Mouse (Mus musculus) neural tube, embryonic 14.5 days (tissue): ENCODE measurements at regions not wholly inside any gene's neighbourhood (a gene's known extent, or its start where the extent isn't known, plus 50 kb on each side); places are given as distances from the start of the nearest gene placed in this dataset.

Source experiments
- ATAC-seq: fragments of 200-750 bp; cut with Nextera tagmentation; 2 replicates; pipeline ENCODE4 v1.8.0; 2017; ENCODE audit warnings: low read depth, mild to moderate bottlenecking, moderate TSS enrichment, moderate library complexity
- H3K27ac ChIP-seq: fragments of 300-500 bp; sonication (generic); 2 replicates; pipeline ENCODE4 v1.5.1; 2014; ENCODE audit warnings: low read depth, mild to moderate bottlenecking, control low read depth, low read length, moderate library complexity, mixed read lengths
- H3K27me3 ChIP-seq: fragments of 300-500 bp; sonication (generic); 2 replicates; pipeline ENCODE4 v1.6.1; 2014; ENCODE audit warnings: low read length; ENCODE audit not compliant: control insufficient read depth, insufficient read depth
- H3K36me3 ChIP-seq: fragments of 300-500 bp; sonication (generic); 2 replicates; pipeline ENCODE4 v1.6.1; 2014; ENCODE audit warnings: low read length, mixed read lengths; ENCODE audit not compliant: control insufficient read depth, insufficient read depth
- H3K4me1 ChIP-seq: fragments of 300-500 bp; sonication (generic); 2 replicates; pipeline ENCODE4 v1.6.1; 2014; ENCODE audit warnings: low read length; ENCODE audit not compliant: control insufficient read depth, insufficient read depth
- H3K4me2 ChIP-seq: fragments of 300-500 bp; sonication (generic); 2 replicates; pipeline ENCODE4 v1.6.1; 2014; ENCODE audit warnings: mild to moderate bottlenecking, low read depth, low read length, control low read depth
- H3K4me3 ChIP-seq: fragments of 300-500 bp; sonication (generic); 2 replicates; pipeline ENCODE4 v1.5.1; 2014; ENCODE audit warnings: low read depth, low read length, control low read depth, mixed read lengths
- H3K9ac ChIP-seq: fragments of 300-500 bp; sonication (generic); replicated peaks from 2 replicates; pipeline ENCODE4 v1.6.1; 2014; ENCODE audit warnings: low read depth, mild to moderate bottlenecking, control low read depth, low read length, mixed read lengths
- H3K9me3 ChIP-seq: fragments of 300-500 bp; sonication (generic); 2 replicates; pipeline ENCODE4 v1.6.1; 2016; ENCODE audit warnings: low read length; ENCODE audit not compliant: control insufficient read depth
- WGBS: fragments of 180-500 bp; shearing (Covaris S2); extraction: QIAGEN DNeasy Blood & Tissue Kit; methylation state at CpG from one replicate; pipeline ENCODE4 v1.1.7; 2014; 5-methylcytosine and 5-hydroxymethylcytosine counted together

GRCm38 (mm10) chr10:68356521-68356920, 78.0 kb upstream of the Arid5b start:
- WGBS, result 52% methylated on average over 5 of the region's 5 CpGs
- no peak for ATAC-seq
- no peaks in the 10 kb centered on the region for H3K36me3 ChIP-seq
- H3K27ac ChIP-seq, result no peak overlapping the region
- no peaks in the 10 kb centered on the region for H3K27me3 ChIP-seq
- no peak overlapping the region for H3K9ac ChIP-seq
- H3K4me2 ChIP-seq, result no peak overlapping the region
- H3K4me1 ChIP-seq, result peaks cover 11% of the 10 kb centered on the region
- no peaks in the 10 kb centered on the region for H3K9me3 ChIP-seq
- no peak overlapping the region for H3K4me3 ChIP-seq

DNA sequence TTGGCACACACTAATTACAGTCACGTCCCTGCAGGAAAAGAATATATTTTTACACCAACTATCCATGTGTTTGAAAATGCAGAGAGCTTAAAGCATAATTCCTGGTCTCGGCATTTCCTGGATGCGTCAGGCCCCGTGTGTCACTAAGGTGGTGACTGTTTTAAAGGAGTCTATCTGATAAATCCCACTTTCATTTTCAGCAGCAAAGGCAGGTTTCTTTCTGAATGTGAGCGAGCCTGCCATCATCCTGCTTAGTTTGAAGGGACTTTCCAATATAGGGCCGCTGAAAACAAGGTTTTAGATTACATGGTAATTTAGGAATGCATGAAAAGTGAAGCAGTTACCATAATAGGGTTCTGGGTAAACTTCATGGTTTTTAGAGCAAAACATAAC, 77.5 kb upstream of the Arid5b start:
- Histone ChIP-seq H3K27me3 (no peaks in the 10 kb centered on the region), H3K4me3 (no peak overlapping the region), H3K36me3 (no peaks in the 10 kb centered on the region), H3K4me2 (peak overlapping the region; percentile 25; the same call in 1 of the 2 replicates), H3K27ac (no peak overlapping the region; the same call in 1 of the 2 replicates), H3K9ac (no peak overlapping the region), H3K4me1 (peaks cover 11% of the 10 kb centered on the region), H3K9me3 (no peaks in the 10 kb centered on the region)
- ATAC-seq, result no peak
- WGBS, result 14% methylated on average over 6 of the region's 6 CpGs

DNA sequence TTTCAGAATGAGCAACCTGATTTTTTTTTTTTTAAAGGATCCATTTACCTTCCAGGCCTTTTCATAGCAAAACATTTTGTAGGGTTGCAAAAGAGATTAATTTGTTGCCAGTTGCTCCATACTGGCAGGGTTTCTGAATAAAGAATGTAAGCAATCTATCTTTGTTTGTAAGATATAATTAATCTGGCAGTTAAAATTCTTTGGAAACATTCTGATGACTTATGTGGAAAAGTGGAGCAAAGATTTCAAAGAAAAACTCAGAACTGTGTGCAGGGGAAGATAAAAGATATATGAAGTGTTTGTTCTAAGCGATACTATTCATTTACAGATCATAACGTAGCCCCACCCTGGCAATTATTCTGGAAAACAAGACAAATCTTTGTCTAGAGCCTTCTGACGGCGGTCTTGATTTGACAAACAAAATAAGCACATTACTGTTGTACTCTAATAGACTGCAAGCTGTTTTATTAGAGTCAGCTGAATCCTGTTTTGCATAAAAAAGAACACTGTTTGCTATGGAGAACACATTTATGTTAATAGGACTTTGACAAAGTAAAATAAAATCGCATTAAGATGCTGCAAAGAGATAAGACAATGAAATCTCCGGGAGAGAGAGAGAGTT, 77.0 kb upstream of the Arid5b start:
- Histone ChIP-seq H3K36me3 (no peaks in the 10 kb centered on the region), H3K9ac (no peak overlapping the region), H3K4me2 (peak overlapping the region; percentile 25; the same call in 1 of the 2 replicates), H3K9me3 (no peaks in the 10 kb centered on the region), H3K4me3 (no peak overlapping the region), H3K27ac (no peak overlapping the region; the same call in 1 of the 2 replicates), H3K27me3 (no peaks in the 10 kb centered on the region), H3K4me1 (peaks cover 11% of the 10 kb centered on the region)
- WGBS, result 10% methylated on average over 6 of the region's 6 CpGs
- no peak for ATAC-seq

GRCm38 (mm10) chr10:68354335-68355231, 76.0 kb upstream of the Arid5b start:
- Histone ChIP-seq H3K27ac (no peak overlapping the region), H3K4me1 (peaks cover 11% of the 10 kb centered on the region), H3K9me3 (no peaks in the 10 kb centered on the region), H3K27me3 (no peaks in the 10 kb centered on the region), H3K4me3 (no peak overlapping the region), H3K4me2 (no peak overlapping the region), H3K36me3 (no peaks in the 10 kb centered on the region), H3K9ac (no peak overlapping the region)
- 48% methylated on average over 7 of the region's 8 CpGs for WGBS
- no peak for ATAC-seq

GRCm38 (mm10) chr10:68353692-68354232, 75.2 kb upstream of the Arid5b start:
- Histone ChIP-seq H3K4me3 (no peak overlapping the region), H3K27me3 (no peaks in the 10 kb centered on the region), H3K9me3 (no peaks in the 10 kb centered on the region), H3K9ac (no peak overlapping the region), H3K36me3 (no peaks in the 10 kb centered on the region), H3K4me1 (peaks cover 11% of the 10 kb centered on the region), H3K4me2 (no peak overlapping the region), H3K27ac (no peak overlapping the region)
- 75% methylated on average over 18 of the region's 18 CpGs for WGBS
- no peak for ATAC-seq

- Histone ChIP-seq H3K27ac (no peak overlapping the region), H3K9me3 (no peaks in the 10 kb centered on the region), H3K4me2 (no peak overlapping the region), H3K4me1 (peaks cover 11% of the 10 kb centered on the region), H3K27me3 (no peaks in the 10 kb centered on the region), H3K9ac (no peak overlapping the region), H3K36me3 (no peaks in the 10 kb centered on the region), H3K4me3 (no peak overlapping the region)
- 62% methylated on average over 8 of the region's 8 CpGs for WGBS
- no peak for ATAC-seq
Observed at GRCm38 (mm10) chr10:68351841-68352555, 73.5 kb upstream of the Arid5b start.

DNA sequence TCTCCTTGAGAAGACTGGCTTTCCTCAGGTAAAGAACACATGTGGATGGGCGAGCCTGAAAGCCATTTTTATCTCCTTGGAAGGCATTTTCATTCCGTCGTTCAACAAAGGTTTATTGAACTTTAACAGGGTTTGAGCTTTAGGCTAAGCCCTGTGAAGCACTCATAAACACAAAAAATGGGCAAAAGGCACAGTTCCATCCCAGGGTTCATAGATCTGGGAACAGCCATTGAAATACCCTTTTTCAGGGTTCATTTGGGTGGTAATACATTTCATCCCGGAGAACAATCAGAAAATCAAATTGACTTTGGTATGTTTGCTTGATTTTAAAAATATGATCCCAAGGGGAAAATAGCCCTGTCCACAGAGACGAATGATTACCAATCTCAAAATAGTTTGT, 72.9 kb upstream of the Arid5b start:
- Histone ChIP-seq H3K4me3 (no peak overlapping the region), H3K36me3 (no peaks in the 10 kb centered on the region), H3K4me1 (peaks cover 11% of the 10 kb centered on the region), H3K4me2 (no peak overlapping the region), H3K27ac (no peak overlapping the region), H3K27me3 (no peaks in the 10 kb centered on the region), H3K9me3 (no peaks in the 10 kb centered on the region), H3K9ac (no peak overlapping the region)
- no peak for ATAC-seq
- 73% methylated on average over 5 of the region's 5 CpGs for WGBS

- Histone ChIP-seq H3K27me3 (no peaks in the 10 kb centered on the region), H3K9me3 (no peaks in the 10 kb centered on the region), H3K27ac (no peak overlapping the region), H3K9ac (no peak overlapping the region), H3K4me2 (no peak overlapping the region), H3K4me1 (peaks cover 7% of the 10 kb centered on the region; the same call in 1 of the 2 replicates), H3K4me3 (no peak overlapping the region), H3K36me3 (no peaks in the 10 kb centered on the region)
- WGBS, result 88% methylated on average over 12 of the region's 12 CpGs
- ATAC-seq, result no peak
Observed at GRCm38 (mm10) chr10:68350798-68351197, 72.3 kb upstream of the Arid5b start.
